Mouse (Mus musculus): ENCODE measurements around the gene Fgfr2. TPM values are rescaled to one million over a fixed set of nuclear protein-coding genes. Genes with fewer than 3 reads are reported as not detected.

The Fgfr2 gene
- total RNA-seq, 1 experiment, result 37.5 TPM

- no peak for DNase-seq (ENCODE audit: low read depth, low spot score)
- no peak overlapping the region for H3K4me3 ChIP-seq (ENCODE audit: insufficient read depth in 1 of 2, low read depth in 1 of 2, low read length in 2 of 2, poor library complexity in 1 of 2, severe bottlenecking in 1 of 2)
- in situ Hi-C loops (cut with MboI; ENCODE audit: low sequenced_read_pairs in 2 of 2, unreplicated experiment in 2 of 2), result no loop called here
Observed at GRCm38 (mm10) chr7:132585695-132586491, 537.3 kb downstream of the Fgfr2 start.

GRCm38 (mm10) chr7:132581441-132581840, 541.7 kb downstream of the Fgfr2 start:
- no peak for DNase-seq (ENCODE audit: low read depth, low spot score)
- Histone ChIP-seq H3K27ac (ENCODE audit: insufficient read depth, low read depth, low read length, poor library complexity, severe bottlenecking) (no peak overlapping the region), H3K4me1 (ENCODE audit: control insufficient read depth in 2 of 2, insufficient read depth in 2 of 2, low read length in 2 of 2, poor library complexity in 1 of 2) (peaks cover 0 to 2% of the 10 kb centered on the region in 2 experiments; a peak in 1 of 4 replicates), H3K36me3 (ENCODE audit: control insufficient read depth, insufficient read depth, low read length, poor library complexity, severe bottlenecking) (no peaks in the 10 kb centered on the region), H3K9me3 (ENCODE audit: control insufficient read depth, insufficient read depth, low read depth, low read length) (no peaks in the 10 kb centered on the region), H3K4me3 (ENCODE audit: insufficient read depth in 1 of 2, low read depth in 1 of 2, low read length in 2 of 2, poor library complexity in 1 of 2, severe bottlenecking in 1 of 2) (no peak overlapping the region), H3K9ac (ENCODE audit: insufficient read depth, low read depth, low read length, poor library complexity, severe bottlenecking) (no peak overlapping the region)
- no peak for TF ChIP-seq ZC3H11A (IDR thresholded peaks at IDR 0.05; ENCODE audit: borderline replicate concordance, low read depth, low read length)
- no peak for TF ChIP-seq HCFC1 (IDR thresholded peaks at IDR 0.05; ENCODE audit: borderline replicate concordance, insufficient read depth, low read length)
- TF ChIP-seq ZNF384 (IDR thresholded peaks at IDR 0.05; ENCODE audit: low read depth, low read length), result no peak
- TF ChIP-seq CHD2 (IDR thresholded peaks at IDR 0.05; ENCODE audit: low read depth, low read length), result no peak
- no peak for TF ChIP-seq MAFK (IDR thresholded peaks at IDR 0.05; ENCODE audit: insufficient read depth, low read depth, low read length)
- in situ Hi-C loops (cut with MboI; ENCODE audit: low sequenced_read_pairs in 2 of 2, unreplicated experiment in 2 of 2), result no loop called here

More at GRCm38 (mm10) chr7:132585695-132586491, 537.3 kb downstream of the Fgfr2 start:
- TF ChIP-seq ZNF384 (IDR thresholded peaks at IDR 0.05; ENCODE audit: low read depth, low read length) (no peak), MAFK (IDR thresholded peaks at IDR 0.05; ENCODE audit: insufficient read depth, low read depth, low read length) (no peak), CHD2 (IDR thresholded peaks at IDR 0.05; ENCODE audit: low read depth, low read length) (no peak), ZC3H11A (IDR thresholded peaks at IDR 0.05; ENCODE audit: borderline replicate concordance, low read depth, low read length) (no peak), HCFC1 (IDR thresholded peaks at IDR 0.05; ENCODE audit: borderline replicate concordance, insufficient read depth, low read length) (no peak)
- no peak overlapping the region for H3K27ac ChIP-seq (ENCODE audit: insufficient read depth, low read depth, low read length, poor library complexity, severe bottlenecking)
- no peaks in the 10 kb centered on the region for H3K9me3 ChIP-seq (ENCODE audit: control insufficient read depth, insufficient read depth, low read depth, low read length)
- no peaks in the 10 kb centered on the region for H3K36me3 ChIP-seq (ENCODE audit: control insufficient read depth, insufficient read depth, low read length, poor library complexity, severe bottlenecking)
- H3K4me1 ChIP-seq (ENCODE audit: control insufficient read depth in 2 of 2, insufficient read depth in 2 of 2, low read length in 2 of 2, poor library complexity in 1 of 2), result peaks cover 0 to 2% of the 10 kb centered on the region in 2 experiments; a peak in 1 of 4 replicates
- H3K9ac ChIP-seq (ENCODE audit: insufficient read depth, low read depth, low read length, poor library complexity, severe bottlenecking), result no peak overlapping the region

- no peak overlapping the region for H3K4me3 ChIP-seq (ENCODE audit: insufficient read depth in 1 of 2, low read depth in 1 of 2, low read length in 2 of 2, poor library complexity in 1 of 2, severe bottlenecking in 1 of 2)
- H3K36me3 ChIP-seq (ENCODE audit: control insufficient read depth, insufficient read depth, low read length, poor library complexity, severe bottlenecking), result no peaks in the 10 kb centered on the region
- H3K27ac ChIP-seq (ENCODE audit: insufficient read depth, low read depth, low read length, poor library complexity, severe bottlenecking), result no peak overlapping the region
- DNase-seq (ENCODE audit: low read depth, low spot score), result no peak
- peaks cover 0 to under 1% of the 10 kb centered on the region in 2 experiments; a peak in 1 of 4 replicates for H3K4me1 ChIP-seq (ENCODE audit: control insufficient read depth in 2 of 2, insufficient read depth in 2 of 2, low read length in 2 of 2, poor library complexity in 1 of 2)
- TF ChIP-seq MAFK (IDR thresholded peaks at IDR 0.05; ENCODE audit: insufficient read depth, low read depth, low read length), result no peak
- no peak for TF ChIP-seq ZC3H11A (IDR thresholded peaks at IDR 0.05; ENCODE audit: borderline replicate concordance, low read depth, low read length)
- TF ChIP-seq HCFC1 (IDR thresholded peaks at IDR 0.05; ENCODE audit: borderline replicate concordance, insufficient read depth, low read length), result no peak
- no peak for TF ChIP-seq ZNF384 (IDR thresholded peaks at IDR 0.05; ENCODE audit: low read depth, low read length)
- no peak for TF ChIP-seq CHD2 (IDR thresholded peaks at IDR 0.05; ENCODE audit: low read depth, low read length)
- in situ Hi-C loops (cut with MboI; ENCODE audit: low sequenced_read_pairs in 2 of 2, unreplicated experiment in 2 of 2), result no loop called here
- H3K9me3 ChIP-seq (ENCODE audit: control insufficient read depth, insufficient read depth, low read depth, low read length), result no peaks in the 10 kb centered on the region
- no peak overlapping the region for H3K9ac ChIP-seq (ENCODE audit: insufficient read depth, low read depth, low read length, poor library complexity, severe bottlenecking)
Observed at GRCm38 (mm10) chr7:132580511-132580910, 542.6 kb downstream of the Fgfr2 start.

GRCm38 (mm10) chr7:132576891-132577290, 546.3 kb downstream of the Fgfr2 start:
- Histone ChIP-seq H3K4me1 (ENCODE audit: control insufficient read depth in 2 of 2, insufficient read depth in 2 of 2, low read length in 2 of 2, poor library complexity in 1 of 2) (no peaks in the 10 kb centered on the region), H3K36me3 (ENCODE audit: control insufficient read depth, insufficient read depth, low read length, poor library complexity, severe bottlenecking) (no peaks in the 10 kb centered on the region), H3K9me3 (ENCODE audit: control insufficient read depth, insufficient read depth, low read depth, low read length) (no peaks in the 10 kb centered on the region), H3K9ac (ENCODE audit: insufficient read depth, low read depth, low read length, poor library complexity, severe bottlenecking) (no peak overlapping the region), H3K27ac (ENCODE audit: insufficient read depth, low read depth, low read length, poor library complexity, severe bottlenecking) (no peak overlapping the region), H3K4me3 (ENCODE audit: insufficient read depth in 1 of 2, low read depth in 1 of 2, low read length in 2 of 2, poor library complexity in 1 of 2, severe bottlenecking in 1 of 2) (peak overlapping the region in 1 of 2 experiments; percentile 86; a peak in 1 of 4 replicates)
- TF ChIP-seq CHD2 (IDR thresholded peaks at IDR 0.05; ENCODE audit: low read depth, low read length) (no peak), ZC3H11A (IDR thresholded peaks at IDR 0.05; ENCODE audit: borderline replicate concordance, low read depth, low read length) (no peak), HCFC1 (IDR thresholded peaks at IDR 0.05; ENCODE audit: borderline replicate concordance, insufficient read depth, low read length) (no peak), ZNF384 (IDR thresholded peaks at IDR 0.05; ENCODE audit: low read depth, low read length) (no peak), MAFK (IDR thresholded peaks at IDR 0.05; ENCODE audit: insufficient read depth, low read depth, low read length) (no peak)
- DNase-seq (ENCODE audit: low read depth, low spot score), result no peak
- in situ Hi-C loops (cut with MboI; ENCODE audit: low sequenced_read_pairs in 2 of 2, unreplicated experiment in 2 of 2), result no loop called here
